Mouse (Mus musculus): ENCODE measurements at regions not wholly inside any gene's neighbourhood (a gene's known extent, or its start where the extent isn't known, plus 50 kb on each side); places are given as distances from the start of the nearest gene placed in this dataset.
A peak's percentile ranks its signal among the peaks of the same experiment; 100 is the strongest.

GRCm38 (mm10) chr1:45679964-45680709, 114.8 kb upstream of the Wdr75 start:
- Histone ChIP-seq H3K27ac (ENCODE audit: low read length) (peak overlapping the region; percentile 78), H3K4me1 (ENCODE audit: control insufficient read depth, insufficient read depth, low read length) (no peaks in the 10 kb centered on the region), H3K36me3 (ENCODE audit: control insufficient read depth, insufficient read depth, low read length) (no peaks in the 10 kb centered on the region), H3K9ac (ENCODE audit: low read length) (no peak overlapping the region), H3K4me3 (replicated peaks; ENCODE audit: low read length) (no peak overlapping the region), H3K9me3 (replicated peaks; ENCODE audit: control insufficient read depth, low read length) (no peaks in the 10 kb centered on the region), H3K4me2 (ENCODE audit: low read depth, low read length) (no peak overlapping the region), H3K27me3 (ENCODE audit: control insufficient read depth, insufficient read depth, low read length) (no peaks in the 10 kb centered on the region)
- no peak for ATAC-seq (ENCODE audit: insufficient read depth, low FRiP score)
- WGBS: 62% methylated on average over 8 of the region's 8 CpGs

DNA sequence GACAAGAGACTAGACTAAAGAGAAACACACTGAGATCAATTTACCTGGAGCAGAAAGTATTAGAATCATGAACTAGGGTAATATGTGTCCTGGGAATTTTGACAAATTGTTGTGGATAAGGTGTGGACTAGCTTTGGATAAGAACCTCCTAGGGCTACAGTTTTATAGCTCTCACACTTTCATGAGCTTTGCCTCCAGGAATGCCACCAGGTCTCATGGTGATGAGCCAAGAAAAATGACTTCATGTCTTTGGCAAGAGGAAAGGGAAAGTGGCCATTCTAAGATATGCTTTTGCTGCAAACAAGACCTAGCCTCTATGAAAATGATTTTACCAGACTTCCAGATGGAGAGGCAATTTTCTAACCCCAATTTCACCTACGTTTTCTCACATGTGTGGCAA, 94.1 kb upstream of the Wdr75 start:
- no peaks in the 10 kb centered on the region for H3K9me3 ChIP-seq (replicated peaks; ENCODE audit: control insufficient read depth, low read length)
- no peak for ATAC-seq (ENCODE audit: insufficient read depth, low FRiP score)
- H3K27ac ChIP-seq (ENCODE audit: low read length): no peak overlapping the region
- H3K27me3 ChIP-seq (ENCODE audit: control insufficient read depth, insufficient read depth, low read length): no peaks in the 10 kb centered on the region
- no peak overlapping the region for H3K9ac ChIP-seq (ENCODE audit: low read length)
- H3K36me3 ChIP-seq (ENCODE audit: control insufficient read depth, insufficient read depth, low read length): no peaks in the 10 kb centered on the region
- H3K4me1 ChIP-seq (ENCODE audit: control insufficient read depth, insufficient read depth, low read length): no peaks in the 10 kb centered on the region
- H3K4me2 ChIP-seq (ENCODE audit: low read depth, low read length): no peak overlapping the region
- 31% methylated on average over 1 of the region's 1 CpGs for WGBS
- no peak overlapping the region for H3K4me3 ChIP-seq (replicated peaks; ENCODE audit: low read length)

- Histone ChIP-seq H3K36me3 (ENCODE audit: control insufficient read depth, insufficient read depth, low read length) (no peaks in the 10 kb centered on the region), H3K27me3 (ENCODE audit: control insufficient read depth, insufficient read depth, low read length) (no peaks in the 10 kb centered on the region), H3K4me2 (ENCODE audit: low read depth, low read length) (no peak overlapping the region), H3K4me1 (ENCODE audit: control insufficient read depth, insufficient read depth, low read length) (no peaks in the 10 kb centered on the region), H3K27ac (ENCODE audit: low read length) (no peak overlapping the region), H3K4me3 (replicated peaks; ENCODE audit: low read length) (no peak overlapping the region), H3K9ac (ENCODE audit: low read length) (no peak overlapping the region), H3K9me3 (replicated peaks; ENCODE audit: control insufficient read depth, low read length) (no peaks in the 10 kb centered on the region)
- ATAC-seq (ENCODE audit: insufficient read depth, low FRiP score): no peak
- WGBS: 76% methylated on average over 1 of the region's 1 CpGs
Measured at GRCm38 (mm10) chr1:45701516-45701915, 93.5 kb upstream of the Wdr75 start.

GRCm38 (mm10) chr1:45723369-45723768, 71.6 kb upstream of the Wdr75 start:
- H3K4me2 ChIP-seq (ENCODE audit: low read depth, low read length): no peak overlapping the region
- no peaks in the 10 kb centered on the region for H3K4me1 ChIP-seq (ENCODE audit: control insufficient read depth, insufficient read depth, low read length)
- no peak for ATAC-seq (ENCODE audit: insufficient read depth, low FRiP score)
- H3K4me3 ChIP-seq (replicated peaks; ENCODE audit: low read length): no peak overlapping the region
- WGBS: 83% methylated on average over 2 of the region's 2 CpGs
- H3K9me3 ChIP-seq (replicated peaks; ENCODE audit: control insufficient read depth, low read length): no peaks in the 10 kb centered on the region
- no peak overlapping the region for H3K27ac ChIP-seq (ENCODE audit: low read length)
- no peak overlapping the region for H3K9ac ChIP-seq (ENCODE audit: low read length)
- no peaks in the 10 kb centered on the region for H3K36me3 ChIP-seq (ENCODE audit: control insufficient read depth, insufficient read depth, low read length)
- H3K27me3 ChIP-seq (ENCODE audit: control insufficient read depth, insufficient read depth, low read length): no peaks in the 10 kb centered on the region

DNA sequence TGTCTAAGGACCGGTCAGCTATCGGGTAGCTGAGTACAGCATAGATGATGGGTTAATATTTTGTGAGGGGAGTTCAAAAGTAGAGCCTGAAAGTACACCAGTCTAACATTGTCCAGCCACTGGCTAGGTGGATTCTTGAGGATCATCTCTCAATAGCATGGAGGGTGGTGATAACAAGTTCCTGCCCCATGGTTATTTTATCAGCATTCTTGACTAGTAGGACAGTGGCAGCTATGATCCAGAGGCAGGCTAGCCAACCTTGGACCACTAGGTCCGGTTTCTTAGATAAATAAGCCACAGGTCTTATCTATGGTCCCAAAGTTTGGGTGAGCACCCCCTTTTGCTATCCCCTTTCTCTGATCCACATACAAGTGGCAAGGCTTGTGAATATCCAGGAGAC, 62.0 kb upstream of the Wdr75 start:
- H3K9me3 ChIP-seq (replicated peaks; ENCODE audit: control insufficient read depth, low read length): no peaks in the 10 kb centered on the region
- no peak overlapping the region for H3K27ac ChIP-seq (ENCODE audit: low read length)
- no peak overlapping the region for H3K4me3 ChIP-seq (replicated peaks; ENCODE audit: low read length)
- no peaks in the 10 kb centered on the region for H3K4me1 ChIP-seq (ENCODE audit: control insufficient read depth, insufficient read depth, low read length)
- WGBS: 90% methylated on average over 3 of the region's 3 CpGs
- no peaks in the 10 kb centered on the region for H3K27me3 ChIP-seq (ENCODE audit: control insufficient read depth, insufficient read depth, low read length)
- H3K9ac ChIP-seq (ENCODE audit: low read length): no peak overlapping the region
- no peaks in the 10 kb centered on the region for H3K36me3 ChIP-seq (ENCODE audit: control insufficient read depth, insufficient read depth, low read length)
- no peak for ATAC-seq (ENCODE audit: insufficient read depth, low FRiP score)
- no peak overlapping the region for H3K4me2 ChIP-seq (ENCODE audit: low read depth, low read length)

DNA sequence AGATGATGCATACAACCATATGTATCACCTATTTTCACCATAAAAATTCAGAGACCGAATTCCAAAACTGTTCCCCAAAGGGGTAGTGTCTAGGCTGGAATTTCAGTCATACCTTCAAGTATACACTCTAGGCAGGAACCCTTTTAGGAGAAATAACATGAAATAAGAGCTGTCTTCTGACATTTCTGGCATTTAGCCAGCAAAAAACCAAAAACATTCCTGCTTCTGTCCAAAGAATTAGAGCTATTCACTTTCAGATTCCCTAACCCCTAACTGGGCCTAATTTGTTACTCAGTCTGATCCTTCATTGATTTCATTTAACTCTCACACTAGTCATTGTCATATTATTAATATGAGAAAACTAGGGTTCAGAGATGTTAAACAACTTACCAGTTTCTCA, 49.8 kb upstream of the Wdr75 start:
- no peak overlapping the region for H3K9ac ChIP-seq (ENCODE audit: low read length)
- H3K36me3 ChIP-seq (ENCODE audit: control insufficient read depth, insufficient read depth, low read length): no peaks in the 10 kb centered on the region
- no peak overlapping the region for H3K4me3 ChIP-seq (replicated peaks; ENCODE audit: low read length)
- no peak for ATAC-seq (ENCODE audit: insufficient read depth, low FRiP score)
- H3K4me2 ChIP-seq (ENCODE audit: low read depth, low read length): no peak overlapping the region
- no peaks in the 10 kb centered on the region for H3K27me3 ChIP-seq (ENCODE audit: control insufficient read depth, insufficient read depth, low read length)
- no peak overlapping the region for H3K27ac ChIP-seq (ENCODE audit: low read length)
- no peaks in the 10 kb centered on the region for H3K4me1 ChIP-seq (ENCODE audit: control insufficient read depth, insufficient read depth, low read length)
- H3K9me3 ChIP-seq (replicated peaks; ENCODE audit: control insufficient read depth, low read length): peaks cover 3% of the 10 kb centered on the region
- 74% methylated on average over 1 of the region's 1 CpGs for whole genome bisulfite sequencing

Measured in stomach, embryonic 16.5 days (tissue).